In genomic region chr10:128188242-128188877, GRCm38 (mm10) we compare ENCODE assay signal across 9 mouse cellular contexts. TPM values are rescaled to one million over a fixed set of nuclear protein-coding genes. Genes with fewer than 3 reads are reported as not detected.
DNase-seq lines count a peak whose midpoint lies in the region; ATAC-seq and TF ChIP-seq lines count a peak whose summit lies in the region.
"Had no signal": no experiment of that assay in that cellular context is flagged by ENCODE, and none has a peak within 500 bp of the region (broad histone marks: within the 10 kb centered on the region; RNA-seq: fewer than 3 reads in every experiment).

No protein-coding gene starts in this region.

- no peak for TF ChIP-seq POLR2A in cortical plate, adult 2 months (IDR thresholded peaks at IDR 0.05; ENCODE audit: extremely low read depth, insufficient read depth, low read length)

- H3K4me2 ChIP-seq in heart, embryonic 12.5 days, result no peak overlapping the region

- no peaks in the 10 kb centered on the region for H3K27me3 ChIP-seq in heart, embryonic 12.5 days (replicated peaks)

- no peak for ATAC-seq in heart, embryonic 12.5 days (ENCODE audit: insufficient number of reproducible peaks, low FRiP score)

- 0 out of 2 replicates have a peak, but pooled peaks cover 6% of the 10 kb centered on the region for H3K4me1 ChIP-seq in heart, embryonic 12.5 days (replicated peaks)
- no peaks in the 10 kb centered on the region for H3K4me1 ChIP-seq in cortical plate, adult 2 months (ENCODE audit: control insufficient read depth, insufficient read depth, low read length)

- peak; percentile 77 for TF ChIP-seq CTCF in cortical plate, adult 2 months (IDR thresholded peaks at IDR 0.05; ENCODE audit: extremely low read depth, insufficient read depth, low read length)

- H3K9me3 ChIP-seq in heart, embryonic 12.5 days (replicated peaks), result no peaks in the 10 kb centered on the region

- DNase-seq in heart, adult 18-20 months, result peak; percentile 71 to 88
- peak; percentile 59 for DNase-seq in T-cell, adult 2 months (ENCODE audit: low spot score)
- peak; percentile 64 to 65 for DNase-seq in gastrocnemius, postnatal 36 days
- peak; percentile 44 to 87 for DNase-seq in layer of hippocampus, postnatal 25 days (ENCODE audit: extremely low spot score in 1 of 2, low spot score in 1 of 2)
- DNase-seq in lung, postnatal 4 days, result peak; percentile 46 to 82
- peak; percentile 46 to 72 for DNase-seq in spleen, adult 18-20 months

- no peak overlapping the region for H3K9ac ChIP-seq in heart, embryonic 12.5 days

- no peaks in the 10 kb centered on the region for H3K36me3 ChIP-seq in heart, embryonic 12.5 days

- no peak overlapping the region for H3K27ac ChIP-seq in heart, embryonic 12.5 days (ENCODE audit: poor library complexity, severe bottlenecking)
- no peak overlapping the region for H3K27ac ChIP-seq in cortical plate, adult 2 months (ENCODE audit: insufficient read depth, low read length)
- H3K27ac ChIP-seq: macrophage had no signal

- no peak overlapping the region for H3K4me3 ChIP-seq in heart, embryonic 12.5 days
- no peak overlapping the region for H3K4me3 ChIP-seq in cortical plate, adult 2 months (ENCODE audit: insufficient read depth, low read length)

- intact Hi-C loops in gastrocnemius, postnatal 36 days (cut with DNase I), result no loop called here

- WGBS in heart, embryonic 12.5 days, result 53% methylated on average over 2 of the region's 2 CpGs

RNA-seq across cellular contexts. Expression of gene Gls2, which starts 5.9 kb away (rescaled TPM):
- total RNA-seq in heart, adult 18-20 months (2021), result 1 to 10 TPM in 1 of 2 experiments, under 1 TPM in 1; 0.25 to 1.4 TPM
- 0.47 and 1.7 TPM in 2 replicates for polyA plus RNA-seq in heart, embryonic 12.5 days (2016; fragmentation: Nextera tagmentation; extraction: Ambion mirVana)
- 54.8 and 59.6 TPM in 2 replicates for polyA plus RNA-seq in cortical plate, adult 2 months (2012; rRNA removed)
- under 1 TPM; 0.35 to 0.59 TPM for total RNA-seq in gastrocnemius, postnatal 36 days (2021)
- 10 to 100 TPM; 19.2 to 23.5 TPM for total RNA-seq in layer of hippocampus, postnatal 25 days (2021)
- polyA plus RNA-seq: macrophage had no signal

RNA-seq across cellular contexts. Expression of gene Rbms2, which starts 8.3 kb away (rescaled TPM):
- 100 to 1,000 TPM in 1 of 2 experiments, 10 to 100 TPM in 1; 78.1 to 100 TPM for total RNA-seq in heart, adult 18-20 months (2021)
- 43.4 and 44.1 TPM in 2 replicates for polyA plus RNA-seq in heart, embryonic 12.5 days (2016; fragmentation: Nextera tagmentation; extraction: Ambion mirVana)
- 16.5 and 16.9 TPM in 2 replicates for polyA plus RNA-seq in cortical plate, adult 2 months (2012; rRNA removed)
- 10 to 100 TPM; 53.4 to 58.1 TPM for total RNA-seq in gastrocnemius, postnatal 36 days (2021)
- 10 to 100 TPM; 11.5 to 11.9 TPM for total RNA-seq in layer of hippocampus, postnatal 25 days (2021)

RNA-seq across cellular contexts. Expression of gene Spryd4, which starts 23.2 kb away (rescaled TPM):
- 10 to 100 TPM; 37.9 to 45.9 TPM for total RNA-seq in heart, adult 18-20 months (2021)
- polyA plus RNA-seq in heart, embryonic 12.5 days (2016; fragmentation: Nextera tagmentation; extraction: Ambion mirVana), result 35.7 and 36.4 TPM in 2 replicates
- 9.0 and 10.0 TPM in 2 replicates for polyA plus RNA-seq in cortical plate, adult 2 months (2012; rRNA removed)
- total RNA-seq in gastrocnemius, postnatal 36 days (2021), result 10 to 100 TPM; 31.8 to 32.3 TPM
- total RNA-seq in layer of hippocampus, postnatal 25 days (2021), result 10 to 100 TPM in 1 of 2 experiments, 1 to 10 TPM in 1; 8.5 to 10.6 TPM

RNA-seq across cellular contexts. Expression of gene Mip, which starts 37.3 kb away (rescaled TPM):
- not detected for total RNA-seq in heart, adult 18-20 months (2021)
- polyA plus RNA-seq in heart, embryonic 12.5 days (2016; fragmentation: Nextera tagmentation; extraction: Ambion mirVana), result not detected in 2 replicates
- polyA plus RNA-seq in cortical plate, adult 2 months (2012; rRNA removed), result not detected in 2 replicates
- not detected for total RNA-seq in gastrocnemius, postnatal 36 days (2021)
- not detected for total RNA-seq in layer of hippocampus, postnatal 25 days (2021)
- polyA plus RNA-seq: macrophage had no signal

RNA-seq across cellular contexts. Expression of gene Timeless, which starts 43.5 kb away (rescaled TPM):
- 1 to 10 TPM; 6.0 to 7.3 TPM for total RNA-seq in heart, adult 18-20 months (2021)
- 37.6 and 44.5 TPM in 2 replicates for polyA plus RNA-seq in heart, embryonic 12.5 days (2016; fragmentation: Nextera tagmentation; extraction: Ambion mirVana)
- 3.7 and 4.3 TPM in 2 replicates for polyA plus RNA-seq in cortical plate, adult 2 months (2012; rRNA removed)
- 1 to 10 TPM; 1.7 to 2.2 TPM for total RNA-seq in gastrocnemius, postnatal 36 days (2021)
- total RNA-seq in layer of hippocampus, postnatal 25 days (2021), result 1 to 10 TPM; 4.3 to 5.6 TPM

Comparison
In these comparisons a context has a peak if more than half of its experiments do, and no peak if none do; other contexts are left out.
1. RNA of gene Gls2, which starts 5.9 kb away (total RNA-seq): 19.2 to 23.5 TPM in layer of hippocampus, postnatal 25 days; 0.25 to 1.4 TPM in heart, adult 18-20 months and 0.35 to 0.59 TPM in gastrocnemius, postnatal 36 days; every median in the first group is over 4 times any median in the second.
2. RNA of gene Rbms2, which starts 8.3 kb away (total RNA-seq): 78.1 to 100 TPM in heart, adult 18-20 months and 53.4 to 58.1 TPM in gastrocnemius, postnatal 36 days; 11.5 to 11.9 TPM in layer of hippocampus, postnatal 25 days; every median in the first group is over 4 times any median in the second.
3. Peak in every context shown above with its lines, with median percentiles within 50 percentile points of each other: DNase-seq.